Mouse (Mus musculus) kidney, embryonic 14.5 days (tissue): Measurements from ENCODE around the gene Gsc2. TPM values are rescaled to one million over a fixed set of nuclear protein-coding genes. Genes with fewer than 3 reads are reported as not detected.

ENCODE experiments used
- ATAC-seq: fragments of 200-750 bp; cut with Nextera tagmentation; 2 replicates; pipeline ENCODE4 v1.8.0; 2017; ENCODE audit warnings: moderate number of reproducible peaks, mild to moderate bottlenecking, moderate TSS enrichment, moderate library complexity; ENCODE audit not compliant: low FRiP score, low TSS enrichment
- H3K27ac ChIP-seq: fragments of 300-500 bp; sonication (generic); 2 replicates; pipeline ENCODE4 v1.5.1; 2014; ENCODE audit warnings: low read depth, mild to moderate bottlenecking, low read length, moderate library complexity, mixed read lengths
- H3K27me3 ChIP-seq: fragments of 300-500 bp; sonication (generic); 2 replicates; pipeline ENCODE4 v1.6.1; 2014; ENCODE audit warnings: mild to moderate bottlenecking, low read length; ENCODE audit not compliant: control insufficient read depth, insufficient read depth
- H3K36me3 ChIP-seq: fragments of 300-500 bp; sonication (generic); 2 replicates; pipeline ENCODE4 v1.6.1; 2014; ENCODE audit warnings: low read length, mixed read lengths; ENCODE audit not compliant: control insufficient read depth, insufficient read depth
- H3K4me1 ChIP-seq: fragments of 300-500 bp; sonication (generic); 2 replicates; pipeline ENCODE4 v1.6.1; 2014; ENCODE audit warnings: low read length, mixed read lengths; ENCODE audit not compliant: control insufficient read depth, insufficient read depth
- H3K4me2 ChIP-seq: fragments of 300-500 bp; sonication (generic); replicated peaks from 2 replicates; pipeline ENCODE4 v1.6.1; 2014; ENCODE audit warnings: low read depth, mild to moderate bottlenecking, low read length
- H3K4me3 ChIP-seq: fragments of 300-500 bp; sonication (generic); 2 replicates; pipeline ENCODE4 v1.5.1; 2014; ENCODE audit warnings: mild to moderate bottlenecking, low read length
- H3K9ac ChIP-seq: fragments of 300-500 bp; sonication (generic); 2 replicates; pipeline ENCODE4 v1.6.1; 2014; ENCODE audit warnings: low read depth, mild to moderate bottlenecking, low read length, moderate library complexity
- H3K9me3 ChIP-seq: fragments of 300-500 bp; sonication (generic); 2 replicates; pipeline ENCODE4 v1.6.1; 2016; ENCODE audit warnings: low read length; ENCODE audit not compliant: control insufficient read depth
- WGBS: fragments of 180-500 bp; shearing (Covaris S2); extraction: QIAGEN DNeasy Blood & Tissue Kit; methylation state at CpG from one replicate; pipeline ENCODE4 v1.1.7; 2014; 5-methylcytosine and 5-hydroxymethylcytosine counted together
- polyA plus RNA-seq: library from polyadenylated mRNA; unstranded; fragments of >200 nt; fragmentation: Nextera tagmentation; extraction: Ambion mirVana; gene quantifications from 2 replicates; pipeline ENCODE4 v1.2.1, GENCODE M21; 2014

Gene Gsc2
- polyA plus RNA-seq, 1 experiment from 2014 or later, result not detected

DNA sequence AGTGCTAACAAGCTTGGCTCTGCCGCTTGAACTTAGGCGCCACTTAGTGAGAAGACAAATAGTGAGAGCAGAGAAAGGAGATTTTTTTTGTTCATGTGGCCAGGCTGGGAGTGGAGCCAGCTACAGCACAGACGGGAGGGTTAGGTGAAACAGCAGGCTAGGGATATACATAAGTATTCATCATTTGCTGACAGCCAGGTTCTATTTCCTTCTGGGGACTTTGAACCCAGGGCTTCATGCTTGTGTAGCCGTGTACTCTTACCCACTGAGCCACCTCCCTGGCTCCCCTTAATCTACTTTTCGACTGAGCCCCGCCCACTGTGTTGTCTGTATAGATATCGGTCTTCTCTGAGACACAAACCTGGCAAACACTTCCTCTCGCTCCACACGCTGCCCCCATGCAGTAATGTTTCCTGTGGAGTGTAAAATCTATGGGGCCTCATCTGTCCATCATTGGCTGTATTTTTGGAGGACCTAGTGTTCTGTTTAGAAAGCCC lies 24.4 kb upstream of the Gsc2 start:
- no peaks in the 10 kb centered on the region for H3K27me3 ChIP-seq
- H3K9ac ChIP-seq, result no peak overlapping the region
- H3K9me3 ChIP-seq, result no peaks in the 10 kb centered on the region
- H3K27ac ChIP-seq, result no peak overlapping the region
- ATAC-seq, result no peak
- no peaks in the 10 kb centered on the region for H3K36me3 ChIP-seq
- WGBS, result 65% methylated on average over 9 of the region's 9 CpGs
- no peak overlapping the region for H3K4me3 ChIP-seq
- no peak overlapping the region for H3K4me2 ChIP-seq
- H3K4me1 ChIP-seq, result no peaks in the 10 kb centered on the region

- H3K4me1 ChIP-seq, result no peaks in the 10 kb centered on the region
- 14% methylated on average over 7 of the region's 7 CpGs for WGBS
- ATAC-seq, result peak; percentile 84; the same call in 1 of the 2 replicates
- H3K4me2 ChIP-seq, result no peak overlapping the region
- no peak overlapping the region for H3K9ac ChIP-seq
- no peaks in the 10 kb centered on the region for H3K9me3 ChIP-seq
- H3K4me3 ChIP-seq, result no peak overlapping the region
- no peaks in the 10 kb centered on the region for H3K36me3 ChIP-seq
- no peaks in the 10 kb centered on the region for H3K27me3 ChIP-seq
- no peak overlapping the region for H3K27ac ChIP-seq
Measured at GRCm38 (mm10) chr16:17938821-17939220, 24.0 kb upstream of the Gsc2 start.

- Histone ChIP-seq H3K4me3 (no peak overlapping the region), H3K4me2 (no peak overlapping the region), H3K9me3 (no peaks in the 10 kb centered on the region), H3K27ac (no peak overlapping the region), H3K36me3 (no peaks in the 10 kb centered on the region), H3K4me1 (no peaks in the 10 kb centered on the region), H3K9ac (no peak overlapping the region), H3K27me3 (no peaks in the 10 kb centered on the region)
- 75% methylated on average over 7 of the region's 7 CpGs for WGBS
- no peak for ATAC-seq
Measured at GRCm38 (mm10) chr16:17938187-17938586, 23.3 kb upstream of the Gsc2 start.

GRCm38 (mm10) chr16:17936776-17937175 lies 21.9 kb upstream of the Gsc2 start:
- ATAC-seq, result no peak

DNA sequence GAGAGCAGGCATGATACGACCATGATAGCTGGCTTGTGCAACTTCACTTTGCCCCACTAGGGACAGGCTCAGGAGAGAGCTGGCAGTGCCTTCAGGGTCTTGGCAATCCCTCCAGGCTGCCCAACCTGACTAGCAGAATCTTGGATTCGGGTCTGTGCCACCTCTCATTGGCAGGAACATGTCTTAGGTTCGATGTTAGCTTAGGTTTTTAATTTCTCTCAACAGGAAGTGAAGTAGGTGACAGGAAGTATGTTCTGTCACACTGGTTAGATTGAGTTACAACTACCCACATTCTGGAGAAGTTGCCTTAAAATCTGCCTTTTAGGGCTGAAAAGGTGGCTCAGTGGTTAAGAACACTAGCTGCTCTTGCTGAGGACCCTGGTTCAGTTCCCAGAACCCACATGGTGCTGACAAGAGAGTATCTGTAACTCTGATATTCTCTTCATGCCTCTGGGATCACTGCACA lies 19.6 kb upstream of the Gsc2 start:
- Histone ChIP-seq H3K4me2 (no peak overlapping the region), H3K9ac (no peak overlapping the region), H3K36me3 (no peaks in the 10 kb centered on the region), H3K27ac (no peak overlapping the region), H3K4me1 (no peaks in the 10 kb centered on the region), H3K9me3 (no peaks in the 10 kb centered on the region), H3K4me3 (no peak overlapping the region), H3K27me3 (no peaks in the 10 kb centered on the region)
- no peak for ATAC-seq
- WGBS, result 66% methylated on average over 3 of the region's 3 CpGs

More at GRCm38 (mm10) chr16:17936776-17937175, 21.9 kb upstream of the Gsc2 start:
- no peaks in the 10 kb centered on the region for H3K27me3 ChIP-seq
- no peak overlapping the region for H3K9ac ChIP-seq
- 81% methylated on average over 10 of the region's 10 CpGs for WGBS
- H3K27ac ChIP-seq, result no peak overlapping the region
- no peaks in the 10 kb centered on the region for H3K9me3 ChIP-seq
- H3K4me2 ChIP-seq, result no peak overlapping the region
- no peak overlapping the region for H3K4me3 ChIP-seq
- H3K4me1 ChIP-seq, result no peaks in the 10 kb centered on the region
- H3K36me3 ChIP-seq, result no peaks in the 10 kb centered on the region

DNA sequence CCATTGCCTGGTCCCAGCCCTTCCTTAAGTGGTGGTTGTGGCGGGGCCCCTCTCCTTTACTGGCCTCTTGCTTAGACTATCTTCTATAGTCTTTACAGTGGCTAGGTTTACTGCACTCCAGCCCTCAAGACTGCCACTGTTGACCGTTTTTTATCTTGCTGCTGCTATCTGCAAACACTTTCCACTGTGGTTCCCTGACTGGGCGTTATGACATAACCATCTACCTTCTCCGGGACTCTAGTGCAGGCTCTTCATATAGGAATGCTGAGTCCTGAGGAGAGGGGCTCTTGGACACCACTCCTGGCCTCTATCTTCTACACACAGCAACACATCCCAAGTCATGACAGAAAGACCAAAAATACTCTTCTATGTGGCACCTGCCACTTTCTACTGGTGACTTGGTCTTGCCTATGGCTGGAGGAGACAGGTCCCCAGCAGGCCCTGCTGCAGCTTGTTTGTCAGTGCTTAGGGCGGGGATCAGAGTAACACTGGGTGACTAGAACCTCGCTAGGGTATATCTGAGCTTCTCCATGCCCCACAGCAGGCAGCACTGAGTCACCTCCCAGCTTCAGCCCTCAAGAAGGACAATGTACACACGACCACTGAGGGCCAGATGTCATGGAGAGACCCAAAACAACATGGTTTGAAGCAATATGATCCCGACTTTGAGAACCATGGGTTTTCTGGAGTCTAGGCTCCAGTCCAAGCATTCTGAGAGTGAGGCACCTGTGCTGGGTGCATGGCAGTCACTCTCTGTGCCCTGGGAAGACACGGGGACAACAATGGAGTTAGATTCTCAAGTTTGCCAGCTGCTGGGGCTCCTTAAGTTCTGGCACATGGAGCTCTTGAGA lies 19.0 kb upstream of the Gsc2 start:
- Histone ChIP-seq H3K4me3 (no peak overlapping the region), H3K9me3 (no peaks in the 10 kb centered on the region), H3K9ac (no peak overlapping the region), H3K4me2 (no peak overlapping the region), H3K4me1 (0 out of 2 replicates have a peak, but pooled peaks cover 1% of the 10 kb centered on the region), H3K27me3 (no peaks in the 10 kb centered on the region), H3K27ac (no peak overlapping the region), H3K36me3 (no peaks in the 10 kb centered on the region)
- ATAC-seq, result no peak
- 76% methylated on average over 9 of the region's 9 CpGs for WGBS

DNA sequence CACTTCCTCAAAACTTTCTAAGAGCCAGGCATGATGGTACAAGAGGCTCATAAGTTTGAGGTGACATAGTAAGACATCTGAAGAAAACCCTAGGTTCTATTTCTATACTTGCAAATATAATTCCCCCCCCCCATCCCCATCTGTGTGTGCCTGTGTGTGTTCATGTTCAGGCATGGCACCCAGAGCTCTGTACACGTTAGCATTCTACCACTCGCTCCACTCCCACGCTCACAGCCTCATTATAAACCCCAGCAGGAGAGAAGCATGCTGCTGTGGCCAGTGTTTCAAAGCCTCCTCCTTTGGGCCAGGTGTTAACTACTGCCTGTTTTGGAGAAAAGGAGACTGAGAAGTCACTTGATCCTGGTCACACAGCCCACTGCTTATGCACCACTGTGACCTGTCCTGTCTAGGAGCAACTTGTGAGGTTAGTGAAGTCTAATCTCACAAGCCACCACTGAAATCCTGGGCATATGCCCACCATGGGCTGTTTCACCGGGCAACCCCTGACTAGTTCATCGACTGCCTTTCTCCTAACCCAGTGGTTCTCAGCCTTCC lies 17.1 kb upstream of the Gsc2 start:
- no peak overlapping the region for H3K4me3 ChIP-seq
- 0 out of 2 replicates have a peak, but pooled peaks cover 7% of the 10 kb centered on the region for H3K4me1 ChIP-seq
- no peak for ATAC-seq
- H3K36me3 ChIP-seq, result no peaks in the 10 kb centered on the region
- no peak overlapping the region for H3K27ac ChIP-seq
- H3K9ac ChIP-seq, result no peak overlapping the region
- H3K27me3 ChIP-seq, result no peaks in the 10 kb centered on the region
- H3K9me3 ChIP-seq, result no peaks in the 10 kb centered on the region
- 77% methylated on average over 5 of the region's 5 CpGs for WGBS
- H3K4me2 ChIP-seq, result no peak overlapping the region

- Histone ChIP-seq H3K4me2 (no peak overlapping the region), H3K4me1 (peaks cover 9% of the 10 kb centered on the region; the same call in 1 of the 2 replicates), H3K27me3 (no peaks in the 10 kb centered on the region), H3K9ac (no peak overlapping the region), H3K36me3 (peaks cover 15% of the 10 kb centered on the region), H3K27ac (no peak overlapping the region), H3K9me3 (no peaks in the 10 kb centered on the region), H3K4me3 (no peak overlapping the region)
- ATAC-seq, result no peak
- WGBS, result 69% methylated on average over 2 of the region's 2 CpGs
Measured at GRCm38 (mm10) chr16:17929631-17930030, 14.8 kb upstream of the Gsc2 start.

DNA sequence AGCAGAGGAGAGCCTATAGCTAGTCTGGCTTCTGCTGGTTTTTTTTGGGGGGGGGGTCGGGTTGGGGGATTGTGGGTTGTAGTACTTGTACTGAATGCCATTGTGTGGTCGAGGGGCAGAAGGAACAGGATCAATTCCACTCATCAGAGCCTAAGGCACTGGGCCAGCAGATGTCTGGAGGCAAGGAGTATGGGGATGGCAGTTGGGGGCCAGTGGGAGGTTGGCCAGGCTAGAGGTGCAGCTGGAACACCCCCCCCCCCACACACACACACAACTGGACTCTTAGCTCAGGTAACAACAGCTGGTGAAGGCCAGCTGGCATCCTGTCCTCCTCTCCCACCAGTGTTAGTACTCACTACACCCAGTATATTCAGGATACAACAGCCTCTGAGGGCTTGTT lies 14.4 kb upstream of the Gsc2 start:
- peaks cover 9% of the 10 kb centered on the region; the same call in 1 of the 2 replicates for H3K4me1 ChIP-seq
- ATAC-seq, result 0 out of 2 replicates have a peak, but pooled peaks have one; percentile 5

More for the DNA sequence above, 14.4 kb upstream of the Gsc2 start:
- 27% methylated on average over 2 of the region's 2 CpGs for WGBS
- no peaks in the 10 kb centered on the region for H3K9me3 ChIP-seq
- no peak overlapping the region; the same call in 1 of the 2 replicates for H3K9ac ChIP-seq
- no peaks in the 10 kb centered on the region for H3K27me3 ChIP-seq
- peaks cover 18% of the 10 kb centered on the region for H3K36me3 ChIP-seq
- no peak overlapping the region for H3K4me2 ChIP-seq
- H3K27ac ChIP-seq, result peak overlapping the region; percentile 79; the same call in 1 of the 2 replicates
- no peak overlapping the region for H3K4me3 ChIP-seq
